Mouse (Mus musculus): Measurements from ENCODE around the gene Kcnj6. TPM values are rescaled to one million over a fixed set of nuclear protein-coding genes. Genes with fewer than 3 reads are reported as not detected.

The Kcnj6 gene
- polyA plus RNA-seq (2015; fragmentation: Nextera tagmentation; extraction: Ambion mirVana), result 0.13 and 0.21 TPM in 2 replicates

DNA sequence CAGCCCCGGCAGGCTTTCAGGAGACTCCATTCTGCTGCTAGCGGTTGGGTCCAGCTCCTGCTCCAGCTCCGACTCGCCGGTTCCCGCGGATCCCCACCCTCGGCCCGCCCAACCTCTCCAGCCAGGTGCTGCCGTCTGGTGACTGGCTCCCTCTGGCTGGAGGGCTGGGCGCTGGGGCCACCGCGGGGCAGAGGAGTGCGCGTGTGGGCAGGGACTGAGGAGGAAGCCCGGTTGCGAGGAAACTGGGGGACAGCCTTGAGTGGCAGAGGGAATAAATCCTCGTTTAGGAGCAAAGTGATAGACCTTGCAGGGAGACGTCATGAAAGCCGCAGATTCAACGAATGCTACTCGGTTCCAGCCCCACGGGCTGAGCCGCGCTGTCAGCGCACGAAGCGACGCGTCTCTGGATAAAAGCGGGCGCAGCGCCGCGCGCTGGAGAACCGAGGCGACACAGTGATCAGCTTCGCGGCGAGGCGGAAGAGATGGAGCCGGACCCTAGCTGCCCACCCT lies at the start of gene Kcnj6:
Gene Kcnj6, minus strand, starts transcription at position 362 of the 510 bp plus-strand sequence.
- under 1% methylated on average over 43 of the region's 43 CpGs for WGBS
- ATAC-seq (ENCODE audit: insufficient read depth, low FRiP score, low read depth), result no peak
- Histone ChIP-seq H3K4me2 (peak within 1 kb of the TSS; percentile 48), H3K27me3 (replicated peaks) (peaks cover 26% of the 10 kb centered on the region), H3K27ac (no peak within 1 kb of the TSS), H3K4me3 (replicated peaks) (peak within 1 kb of the TSS; percentile 25), H3K4me1 (no peaks in the 10 kb centered on the region), H3K36me3 (no peaks in the 10 kb centered on the region), H3K9me3 (no peaks in the 10 kb centered on the region), H3K9ac (no peak within 1 kb of the TSS)

GRCm38 (mm10) chr16:95009937-95010336 lies 12.4 kb upstream of the Kcnj6 start:
- WGBS, result 72% methylated on average over 3 of the region's 3 CpGs
- Histone ChIP-seq H3K9ac (no peak overlapping the region), H3K27me3 (replicated peaks) (no peaks in the 10 kb centered on the region)

DNA sequence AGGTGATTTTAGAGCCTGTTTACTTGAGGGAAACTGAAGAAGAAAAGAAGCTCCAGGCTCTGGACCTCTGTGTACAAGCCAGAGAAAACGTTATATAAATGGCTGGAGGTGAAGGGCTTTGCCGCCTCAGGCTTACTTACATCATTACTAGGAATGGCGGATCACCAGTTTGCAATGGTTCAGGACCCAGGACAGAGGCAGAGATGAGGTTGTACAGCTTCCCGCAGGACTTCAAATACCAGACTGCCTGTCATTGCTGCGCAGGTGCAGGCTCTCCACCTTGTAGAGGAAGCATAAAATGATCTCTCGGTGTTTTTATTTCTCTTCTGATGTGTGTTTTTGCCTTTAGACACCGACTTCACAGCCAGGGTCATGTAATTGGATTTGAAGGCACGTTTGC lies 7.1 kb upstream of the Kcnj6 start:
- ATAC-seq (ENCODE audit: insufficient read depth, low FRiP score, low read depth), result no peak
- no peak overlapping the region for H3K9ac ChIP-seq
- no peaks in the 10 kb centered on the region for H3K4me1 ChIP-seq
- H3K27me3 ChIP-seq (replicated peaks), result no peaks in the 10 kb centered on the region
- 28% methylated on average over 8 of the region's 8 CpGs for WGBS
- no peaks in the 10 kb centered on the region for H3K36me3 ChIP-seq
- H3K27ac ChIP-seq, result no peak overlapping the region
- no peak overlapping the region for H3K4me2 ChIP-seq
- H3K9me3 ChIP-seq, result no peaks in the 10 kb centered on the region
- no peak overlapping the region for H3K4me3 ChIP-seq (replicated peaks)

More at GRCm38 (mm10) chr16:95009937-95010336, 12.4 kb upstream of the Kcnj6 start:
- no peak overlapping the region for H3K4me3 ChIP-seq (replicated peaks)
- no peaks in the 10 kb centered on the region for H3K36me3 ChIP-seq
- no peak for ATAC-seq (ENCODE audit: insufficient read depth, low FRiP score, low read depth)
- no peaks in the 10 kb centered on the region for H3K4me1 ChIP-seq
- no peaks in the 10 kb centered on the region for H3K9me3 ChIP-seq
- H3K4me2 ChIP-seq, result no peak overlapping the region
- H3K27ac ChIP-seq, result no peak overlapping the region

GRCm38 (mm10) chr16:94999551-94999950 lies 2.0 kb upstream of the Kcnj6 start:
- no peaks in the 10 kb centered on the region for H3K36me3 ChIP-seq
- no peaks in the 10 kb centered on the region for H3K4me1 ChIP-seq
- no peak overlapping the region for H3K4me2 ChIP-seq
- WGBS, result 71% methylated on average over 5 of the region's 5 CpGs
- H3K9me3 ChIP-seq, result no peaks in the 10 kb centered on the region
- H3K4me3 ChIP-seq (replicated peaks), result no peak overlapping the region
- peaks cover 26% of the 10 kb centered on the region for H3K27me3 ChIP-seq (replicated peaks)
- H3K9ac ChIP-seq, result no peak overlapping the region
- no peak overlapping the region for H3K27ac ChIP-seq
- ATAC-seq (ENCODE audit: insufficient read depth, low FRiP score, low read depth), result no peak

DNA sequence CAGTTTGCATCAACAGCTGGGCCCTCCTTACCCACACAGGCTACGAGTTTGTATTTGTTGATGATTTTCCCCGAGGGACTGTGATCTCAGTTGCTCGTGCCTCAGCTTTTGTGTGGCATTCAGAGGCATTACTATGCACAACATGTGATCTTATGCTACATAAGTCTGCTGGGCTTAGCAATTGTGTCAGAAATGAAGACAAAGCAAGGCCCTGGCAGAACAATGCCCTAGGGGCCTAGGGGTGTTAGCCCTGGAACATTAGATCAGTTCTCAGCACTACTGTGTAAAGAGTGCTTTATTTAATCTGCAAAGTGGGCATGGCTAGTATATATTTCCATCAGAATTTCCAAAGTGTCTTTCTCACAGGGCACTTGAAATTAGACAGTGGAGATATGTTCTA lies 1.5 kb upstream of the Kcnj6 start:
- Histone ChIP-seq H3K27me3 (replicated peaks) (peaks cover 26% of the 10 kb centered on the region), H3K9ac (no peak overlapping the region), H3K9me3 (no peaks in the 10 kb centered on the region), H3K4me1 (no peaks in the 10 kb centered on the region), H3K4me3 (replicated peaks) (no peak overlapping the region), H3K4me2 (no peak overlapping the region), H3K36me3 (no peaks in the 10 kb centered on the region), H3K27ac (no peak overlapping the region)
- WGBS, result 65% methylated on average over 3 of the region's 3 CpGs
- no peak for ATAC-seq (ENCODE audit: insufficient read depth, low FRiP score, low read depth)

- H3K9me3 ChIP-seq, result no peaks in the 10 kb centered on the region
- peak overlapping the region; percentile 48; the same call in 1 of the 2 replicates for H3K4me2 ChIP-seq
- ATAC-seq (ENCODE audit: insufficient read depth, low FRiP score, low read depth), result no peak
- WGBS, result 13% methylated on average over 16 of the region's 16 CpGs
- H3K9ac ChIP-seq, result no peak overlapping the region
- H3K4me1 ChIP-seq, result no peaks in the 10 kb centered on the region
- no peaks in the 10 kb centered on the region for H3K36me3 ChIP-seq
- peaks cover 26% of the 10 kb centered on the region for H3K27me3 ChIP-seq (replicated peaks)
- H3K27ac ChIP-seq, result no peak overlapping the region
- H3K4me3 ChIP-seq (replicated peaks), result peak overlapping the region; percentile 25
Measured at GRCm38 (mm10) chr16:94996791-94997281, 665 bp downstream of the Kcnj6 start.

DNA sequence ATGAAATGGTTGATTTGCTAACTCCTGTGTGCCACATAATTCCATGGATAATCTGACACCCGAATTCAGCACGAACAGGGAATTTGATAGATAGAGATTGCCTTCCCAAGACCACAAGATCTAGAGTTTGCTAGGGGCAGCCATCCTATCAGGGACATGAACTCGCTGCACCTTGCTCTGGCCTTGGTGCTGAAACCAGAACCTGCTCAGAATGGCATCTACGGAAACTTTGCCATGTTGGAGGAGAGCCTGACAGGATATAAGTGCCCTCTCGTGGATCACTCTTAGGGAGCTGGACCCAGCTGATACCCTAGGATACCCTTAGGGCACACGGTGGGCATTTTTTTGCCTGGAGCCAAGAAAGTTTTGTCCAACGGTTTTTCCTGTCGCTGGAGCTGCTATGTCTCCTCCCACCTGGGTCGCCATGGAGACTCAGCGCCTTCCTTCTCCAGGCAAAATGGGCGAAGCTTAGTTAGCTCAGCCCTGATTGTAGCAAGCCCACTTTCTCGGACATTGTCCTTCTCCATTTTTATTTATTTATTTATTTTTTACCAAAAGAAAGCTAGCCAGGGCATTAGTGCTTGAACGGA lies 1.9 kb downstream of the Kcnj6 start:
- Histone ChIP-seq H3K36me3 (no peaks in the 10 kb centered on the region), H3K9me3 (no peaks in the 10 kb centered on the region), H3K27ac (no peak overlapping the region), H3K4me3 (replicated peaks) (no peak overlapping the region), H3K27me3 (replicated peaks) (peaks cover 26% of the 10 kb centered on the region), H3K9ac (no peak overlapping the region), H3K4me1 (no peaks in the 10 kb centered on the region), H3K4me2 (no peak overlapping the region)
- 12% methylated on average over 13 of the region's 13 CpGs for WGBS
- ATAC-seq (ENCODE audit: insufficient read depth, low FRiP score, low read depth), result no peak

DNA sequence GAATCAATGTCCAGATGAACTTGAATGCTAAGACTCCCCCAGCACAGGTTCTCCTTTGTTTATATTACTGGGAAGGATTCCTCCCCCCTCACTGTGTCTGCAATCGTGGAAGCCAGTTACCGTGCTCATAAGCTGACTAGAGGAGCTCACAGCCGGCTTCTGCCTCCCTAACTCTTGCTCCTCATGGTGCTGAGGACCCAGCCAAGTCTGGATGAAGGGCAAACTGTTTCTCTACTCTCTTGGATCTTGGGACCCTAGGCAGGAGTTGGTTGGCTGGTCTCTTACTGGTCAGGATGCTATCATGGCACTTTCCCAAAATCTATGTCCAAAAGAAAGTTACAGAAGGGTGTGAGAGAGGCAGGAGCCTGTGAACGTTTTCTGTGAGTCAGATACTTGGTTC lies 2.6 kb downstream of the Kcnj6 start:
- no peaks in the 10 kb centered on the region for H3K36me3 ChIP-seq
- H3K9ac ChIP-seq, result no peak overlapping the region
- no peak for ATAC-seq (ENCODE audit: insufficient read depth, low FRiP score, low read depth)
- 68% methylated on average over 4 of the region's 4 CpGs for WGBS
- H3K27me3 ChIP-seq (replicated peaks), result peaks cover 26% of the 10 kb centered on the region
- no peaks in the 10 kb centered on the region for H3K9me3 ChIP-seq
- H3K4me1 ChIP-seq, result no peaks in the 10 kb centered on the region
- H3K4me3 ChIP-seq (replicated peaks), result no peak overlapping the region
- no peak overlapping the region for H3K27ac ChIP-seq
- H3K4me2 ChIP-seq, result no peak overlapping the region

DNA sequence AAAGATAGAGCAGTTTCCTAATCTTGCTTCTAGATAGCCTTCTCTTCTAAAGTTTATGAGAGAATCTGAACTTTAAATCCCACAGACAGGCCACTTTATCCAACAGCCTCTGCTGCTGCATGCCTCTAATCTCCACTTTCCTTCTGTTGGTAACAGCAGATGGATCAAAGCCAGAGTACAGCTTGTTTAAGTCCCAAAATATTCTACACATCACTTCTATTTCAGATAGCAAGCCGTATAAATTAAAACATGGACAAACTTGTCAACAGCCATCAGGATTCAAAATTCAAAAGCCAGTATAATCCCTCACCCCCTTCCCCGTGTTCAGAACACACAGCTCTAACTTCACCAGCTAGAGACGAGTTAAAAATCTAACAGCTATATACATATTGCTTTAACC lies 3.4 kb downstream of the Kcnj6 start:
- no peak for ATAC-seq (ENCODE audit: insufficient read depth, low FRiP score, low read depth)
- 75% methylated on average over 3 of the region's 3 CpGs for WGBS

GRCm38 (mm10) chr16:94990114-94990513 lies 7.4 kb downstream of the Kcnj6 start:
- 69% methylated on average over 2 of the region's 2 CpGs for WGBS
- no peak for ATAC-seq (ENCODE audit: insufficient read depth, low FRiP score, low read depth)

More for the DNA sequence above, 3.4 kb downstream of the Kcnj6 start:
- H3K27me3 ChIP-seq (replicated peaks), result peaks cover 26% of the 10 kb centered on the region
- H3K4me1 ChIP-seq, result no peaks in the 10 kb centered on the region
- no peaks in the 10 kb centered on the region for H3K36me3 ChIP-seq
- no peaks in the 10 kb centered on the region for H3K9me3 ChIP-seq
- H3K9ac ChIP-seq, result no peak overlapping the region
- H3K4me3 ChIP-seq (replicated peaks), result no peak overlapping the region
- no peak overlapping the region for H3K4me2 ChIP-seq
- no peak overlapping the region for H3K27ac ChIP-seq

DNA sequence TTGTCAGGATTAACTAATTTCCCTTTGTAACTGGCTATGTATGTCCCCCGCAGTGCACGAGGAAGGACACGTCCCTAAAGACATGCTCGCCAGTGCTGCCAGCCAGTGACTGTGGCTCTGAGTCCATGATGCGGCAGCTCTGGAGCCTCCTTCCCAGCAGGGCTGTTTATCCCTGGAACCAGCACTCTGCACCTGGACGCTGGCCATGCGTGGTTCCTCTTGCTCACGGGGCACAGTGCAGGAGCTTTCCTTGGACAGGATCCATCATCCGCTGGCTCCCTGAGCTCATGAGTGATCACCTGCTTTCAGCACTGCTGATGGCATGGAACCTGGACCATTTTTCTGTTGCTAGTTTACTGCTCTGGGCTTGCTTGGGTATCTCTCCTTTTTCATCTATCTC lies 10.8 kb downstream of the Kcnj6 start:
- H3K4me3 ChIP-seq (replicated peaks), result no peak overlapping the region
- 70% methylated on average over 9 of the region's 9 CpGs for WGBS
- H3K4me2 ChIP-seq, result no peak overlapping the region
- no peak overlapping the region for H3K9ac ChIP-seq
- no peaks in the 10 kb centered on the region for H3K36me3 ChIP-seq
- no peak overlapping the region for H3K27ac ChIP-seq
- H3K9me3 ChIP-seq, result no peaks in the 10 kb centered on the region
- H3K27me3 ChIP-seq (replicated peaks), result no peaks in the 10 kb centered on the region
- H3K4me1 ChIP-seq, result no peaks in the 10 kb centered on the region
- ATAC-seq (ENCODE audit: insufficient read depth, low FRiP score, low read depth), result no peak

More at GRCm38 (mm10) chr16:94990114-94990513, 7.4 kb downstream of the Kcnj6 start:
- no peak overlapping the region for H3K4me2 ChIP-seq
- H3K9ac ChIP-seq, result no peak overlapping the region
- H3K36me3 ChIP-seq, result no peaks in the 10 kb centered on the region
- H3K4me3 ChIP-seq (replicated peaks), result no peak overlapping the region
- H3K4me1 ChIP-seq, result no peaks in the 10 kb centered on the region
- no peaks in the 10 kb centered on the region for H3K9me3 ChIP-seq
- H3K27me3 ChIP-seq (replicated peaks), result no peaks in the 10 kb centered on the region; the same call in 1 of the 2 replicates
- no peak overlapping the region for H3K27ac ChIP-seq

DNA sequence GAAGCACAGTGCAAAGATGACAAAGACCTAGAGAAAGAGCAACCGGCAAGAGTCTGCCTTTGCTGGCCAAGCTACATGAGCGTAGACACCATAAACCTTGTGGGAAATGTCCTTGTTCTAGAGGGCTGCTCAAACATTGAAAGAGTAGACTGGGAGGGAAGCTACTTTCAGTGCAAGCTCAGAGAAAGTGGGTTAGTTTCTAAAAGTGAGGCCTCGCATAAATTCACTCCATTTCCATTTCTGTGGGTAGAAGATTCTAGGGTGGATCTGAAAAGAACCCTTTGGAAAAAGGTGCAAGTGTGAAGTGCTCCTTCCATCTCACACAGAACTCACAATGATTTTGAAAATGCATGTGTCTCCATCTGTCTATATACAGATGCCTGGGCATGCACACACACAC lies 13.2 kb downstream of the Kcnj6 start:
- Histone ChIP-seq H3K4me2 (no peak overlapping the region), H3K9me3 (no peaks in the 10 kb centered on the region), H3K4me3 (replicated peaks) (no peak overlapping the region), H3K36me3 (no peaks in the 10 kb centered on the region), H3K27ac (no peak overlapping the region), H3K4me1 (no peaks in the 10 kb centered on the region), H3K27me3 (replicated peaks) (no peaks in the 10 kb centered on the region), H3K9ac (no peak overlapping the region)
- WGBS, result 91% methylated on average over 3 of the region's 3 CpGs
- ATAC-seq (ENCODE audit: insufficient read depth, low FRiP score, low read depth), result no peak

Measured in stomach, embryonic 15.5 days (tissue).